Mouse (Mus musculus) intestine, embryonic 15.5 days (tissue): ENCODE measurements around the gene Lipc. TPM values are rescaled to one million over a fixed set of nuclear protein-coding genes. Genes with fewer than 3 reads are reported as not detected.
"Not testable (repeated sequence)": the region's sequence is repeated elsewhere in the genome, so short reads cannot be mapped to it uniquely, and the experiment has no call there.

ENCODE experiments used
- ATAC-seq: fragments of 200-750 bp; cut with Nextera tagmentation; 2 replicates; pipeline ENCODE4 v1.8.0; 2017; ENCODE audit warnings: moderate TSS enrichment, moderate library complexity
- H3K27ac ChIP-seq: fragments of 300-500 bp; sonication (generic); 2 replicates; pipeline ENCODE4 v1.5.1; 2015; ENCODE audit warnings: mild to moderate bottlenecking, inconsistent platforms
- H3K27me3 ChIP-seq: fragments of 300-500 bp; sonication (generic); replicated peaks from 2 replicates; pipeline ENCODE4 v1.6.1; 2015; ENCODE audit warnings: inconsistent platforms
- H3K36me3 ChIP-seq: fragments of 300-500 bp; sonication (generic); 2 replicates; pipeline ENCODE4 v1.6.1; 2015; ENCODE audit warnings: inconsistent platforms
- H3K4me1 ChIP-seq: fragments of 300-500 bp; sonication (generic); replicated peaks from 2 replicates; pipeline ENCODE4 v1.6.1; 2015; ENCODE audit warnings: inconsistent platforms
- H3K4me2 ChIP-seq: fragments of 300-500 bp; sonication (generic); replicated peaks from 2 replicates; pipeline ENCODE4 v1.6.1; 2015; ENCODE audit warnings: mild to moderate bottlenecking, inconsistent platforms
- H3K4me3 ChIP-seq: fragments of 300-500 bp; sonication (generic); replicated peaks from 2 replicates; pipeline ENCODE4 v1.5.1; 2015; ENCODE audit warnings: inconsistent platforms
- H3K9ac ChIP-seq: fragments of 300-500 bp; sonication (generic); 2 replicates; pipeline ENCODE4 v1.6.1; 2015; ENCODE audit warnings: inconsistent platforms
- H3K9me3 ChIP-seq: fragments of 300-500 bp; sonication (generic); 2 replicates; pipeline ENCODE4 v1.6.1; 2016; ENCODE audit warnings: inconsistent platforms
- WGBS: fragments of 180-500 bp; shearing (Covaris S2); methylation state at CpG from one replicate; pipeline ENCODE4 v1.1.7; 2015; 5-methylcytosine and 5-hydroxymethylcytosine counted together
- polyA plus RNA-seq: library from polyadenylated mRNA; unstranded; fragments of >200 nt; fragmentation: Nextera tagmentation; extraction: Ambion mirVana; gene quantifications from 2 replicates; pipeline ENCODE4 v1.2.1, GENCODE M21; 2015

Lipc gene
- polyA plus RNA-seq, 1 experiment from 2014 or later = 1.1 TPM

GRCm38 (mm10) chr9:70872675-70873074 is 79.4 kb downstream of the Lipc start:
- H3K36me3 ChIP-seq = no peaks in the 10 kb centered on the region
- ATAC-seq = no peak
- H3K27me3 ChIP-seq = no peaks in the 10 kb centered on the region
- H3K9ac ChIP-seq = no peak overlapping the region
- 85% methylated on average over 8 of the region's 8 CpGs for whole genome bisulfite sequencing
- no peak overlapping the region for H3K4me3 ChIP-seq
- H3K4me2 ChIP-seq = no peak overlapping the region
- H3K27ac ChIP-seq = no peak overlapping the region
- no peaks in the 10 kb centered on the region for H3K4me1 ChIP-seq
- H3K9me3 ChIP-seq = no peaks in the 10 kb centered on the region

- Histone ChIP-seq H3K27ac (no peak overlapping the region), H3K27me3 (no peaks in the 10 kb centered on the region), H3K4me2 (no peak overlapping the region), H3K9me3 (no peaks in the 10 kb centered on the region), H3K36me3 (no peaks in the 10 kb centered on the region), H3K9ac (no peak overlapping the region), H3K4me3 (no peak overlapping the region), H3K4me1 (0 out of 2 replicates have a peak, but pooled peaks cover under 1% of the 10 kb centered on the region)
- ATAC-seq = no peak
- WGBS = 92% methylated on average over 4 of the region's 4 CpGs
Measured at GRCm38 (mm10) chr9:70870326-70870725, 81.7 kb downstream of the Lipc start.

- H3K4me1 ChIP-seq = 0 out of 2 replicates have a peak, but pooled peaks cover 7% of the 10 kb centered on the region
- H3K9ac ChIP-seq = no peak overlapping the region
- no peak overlapping the region for H3K4me2 ChIP-seq
- H3K9me3 ChIP-seq = no peaks in the 10 kb centered on the region
- ATAC-seq = no peak
- no peak overlapping the region for H3K4me3 ChIP-seq
- 77% methylated on average over 5 of the region's 5 CpGs for WGBS
- H3K27ac ChIP-seq = no peak overlapping the region
- no peaks in the 10 kb centered on the region for H3K27me3 ChIP-seq
- no peaks in the 10 kb centered on the region for H3K36me3 ChIP-seq
Measured at GRCm38 (mm10) chr9:70869169-70869873, 82.7 kb downstream of the Lipc start.

- H3K4me1 ChIP-seq = peaks cover 20% of the 10 kb centered on the region
- no peak overlapping the region for H3K9ac ChIP-seq
- no peaks in the 10 kb centered on the region for H3K27me3 ChIP-seq
- WGBS = 89% methylated on average over 4 of the region's 4 CpGs
- no peaks in the 10 kb centered on the region for H3K36me3 ChIP-seq
- no peak overlapping the region for H3K4me2 ChIP-seq
- no peak overlapping the region for H3K27ac ChIP-seq
- no peaks in the 10 kb centered on the region for H3K9me3 ChIP-seq
- no peak overlapping the region for H3K4me3 ChIP-seq
- ATAC-seq = no peak
Measured at GRCm38 (mm10) chr9:70867381-70867780, 84.6 kb downstream of the Lipc start.

- 43% methylated on average over 8 of the region's 8 CpGs for WGBS
- ATAC-seq = peak; percentile 13
Measured at GRCm38 (mm10) chr9:70864039-70864438, 88.0 kb downstream of the Lipc start.

GRCm38 (mm10) chr9:70863299-70863698 is 88.7 kb downstream of the Lipc start:
- Histone ChIP-seq H3K27ac (peak overlapping the region; percentile 88), H3K9me3 (no peaks in the 10 kb centered on the region), H3K9ac (no peak overlapping the region; the same call in 1 of the 2 replicates), H3K27me3 (no peaks in the 10 kb centered on the region), H3K4me1 (peaks cover 20% of the 10 kb centered on the region), H3K4me2 (peak overlapping the region; percentile 41), H3K36me3 (no peaks in the 10 kb centered on the region), H3K4me3 (no peak overlapping the region)
- 13% methylated on average over 8 of the region's 8 CpGs for WGBS
- ATAC-seq = peak; percentile 97

More at GRCm38 (mm10) chr9:70864039-70864438, 88.0 kb downstream of the Lipc start:
- H3K27ac ChIP-seq = peak overlapping the region; percentile 88
- peaks cover 20% of the 10 kb centered on the region for H3K4me1 ChIP-seq
- H3K9ac ChIP-seq = no peak overlapping the region
- H3K4me3 ChIP-seq = no peak overlapping the region
- no peaks in the 10 kb centered on the region for H3K9me3 ChIP-seq
- no peak overlapping the region for H3K4me2 ChIP-seq
- H3K36me3 ChIP-seq = no peaks in the 10 kb centered on the region
- no peaks in the 10 kb centered on the region for H3K27me3 ChIP-seq

- Histone ChIP-seq H3K36me3 (no peaks in the 10 kb centered on the region), H3K4me1 (peaks cover 21% of the 10 kb centered on the region), H3K4me3 (no peak overlapping the region), H3K27me3 (no peaks in the 10 kb centered on the region), H3K9ac (no peak overlapping the region), H3K4me2 (no peak overlapping the region), H3K27ac (no peak overlapping the region), H3K9me3 (no peaks in the 10 kb centered on the region)
- no peak for ATAC-seq
- 58% methylated on average over 5 of the region's 5 CpGs for WGBS
Measured at GRCm38 (mm10) chr9:70859233-70859632, 92.8 kb downstream of the Lipc start.

- peak; percentile 35; the same call in 1 of the 2 replicates for ATAC-seq
- Histone ChIP-seq H3K27me3 (no peaks in the 10 kb centered on the region), H3K9me3 (no peaks in the 10 kb centered on the region), H3K9ac (no peak overlapping the region), H3K4me1 (peaks cover 7% of the 10 kb centered on the region), H3K4me3 (no peak overlapping the region), H3K4me2 (no peak overlapping the region), H3K27ac (peak overlapping the region; percentile 20), H3K36me3 (no peaks in the 10 kb centered on the region)
- 66% methylated on average over 6 of the region's 6 CpGs for WGBS
Measured at GRCm38 (mm10) chr9:70855868-70856267, 96.2 kb downstream of the Lipc start.

GRCm38 (mm10) chr9:70854950-70855349 is 97.1 kb downstream of the Lipc start:
- WGBS = 52% methylated on average over 6 of the region's 6 CpGs
- peak overlapping the region; percentile 72 for H3K27ac ChIP-seq
- no peaks in the 10 kb centered on the region for H3K9me3 ChIP-seq
- H3K4me3 ChIP-seq = no peak overlapping the region
- H3K36me3 ChIP-seq = no peaks in the 10 kb centered on the region
- peaks cover 7% of the 10 kb centered on the region for H3K4me1 ChIP-seq
- no peak overlapping the region for H3K9ac ChIP-seq
- no peaks in the 10 kb centered on the region for H3K27me3 ChIP-seq
- no peak overlapping the region for H3K4me2 ChIP-seq
- peak; percentile 87 for ATAC-seq

- 90% methylated on average over 15 of the region's 15 CpGs for WGBS
- H3K9me3 ChIP-seq, H3K4me2 ChIP-seq, ATAC-seq, H3K9ac ChIP-seq, H3K36me3 ChIP-seq, H3K27ac ChIP-seq, H3K4me3 ChIP-seq, H3K27me3 ChIP-seq, H3K4me1 ChIP-seq: not testable (repeated sequence)
Measured at GRCm38 (mm10) chr9:70853081-70853480, 98.9 kb downstream of the Lipc start.

GRCm38 (mm10) chr9:70851533-70851932 is 100.5 kb downstream of the Lipc start:
- Histone ChIP-seq H3K9me3 (no peaks in the 10 kb centered on the region), H3K4me3 (no peak overlapping the region), H3K4me1 (peaks cover 14% of the 10 kb centered on the region), H3K4me2 (no peak overlapping the region), H3K27ac (no peak overlapping the region), H3K9ac (no peak overlapping the region), H3K36me3 (no peaks in the 10 kb centered on the region), H3K27me3 (no peaks in the 10 kb centered on the region)
- 60% methylated on average over 3 of the region's 3 CpGs for WGBS
- ATAC-seq = no peak

- Histone ChIP-seq H3K27me3 (no peaks in the 10 kb centered on the region), H3K4me2 (peak overlapping the region; percentile 47), H3K9ac (no peak overlapping the region), H3K4me3 (no peak overlapping the region), H3K36me3 (no peaks in the 10 kb centered on the region), H3K27ac (peak overlapping the region; percentile 48; the same call in 1 of the 2 replicates), H3K4me1 (peaks cover 7% of the 10 kb centered on the region), H3K9me3 (no peaks in the 10 kb centered on the region)
- ATAC-seq = 0 out of 2 replicates have a peak, but pooled peaks have one; percentile 35
- WGBS = 50% methylated on average over 10 of the region's 10 CpGs
Measured at GRCm38 (mm10) chr9:70848135-70848770, 103.8 kb downstream of the Lipc start.
